Mouse (Mus musculus) erythroblast, embryonic 14.5 days (primary cell): ENCODE measurements around the gene Nhlrc1. TPM values are rescaled to one million over a fixed set of nuclear protein-coding genes. Genes with fewer than 3 reads are reported as not detected.

Experiments
- H3K27me3 ChIP-seq: 2 replicates; pipeline ENCODE4 v1.6.1; 2012; ENCODE audit warnings: inconsistent platforms; ENCODE audit not compliant: control insufficient read depth
- H3K36me3 ChIP-seq: 2 replicates; pipeline ENCODE4 v1.6.1; 2012; ENCODE audit warnings: mild to moderate bottlenecking, inconsistent platforms; ENCODE audit not compliant: control insufficient read depth
- H3K4me1 ChIP-seq: 2 replicates; pipeline ENCODE4 v1.6.1; 2012; ENCODE audit warnings: inconsistent platforms; ENCODE audit not compliant: control insufficient read depth
- H3K4me3 ChIP-seq: replicated peaks from 2 replicates; pipeline ENCODE3; 2012; ENCODE audit warnings: moderate library complexity, mild to moderate bottlenecking, inconsistent platforms
- H3K9me3 ChIP-seq: 2 replicates; pipeline ENCODE4 v1.6.1; 2012; ENCODE audit warnings: low read length, inconsistent platforms, mixed read lengths; ENCODE audit not compliant: control insufficient read depth
- GATA1 ChIP-seq: IDR thresholded peaks from 2 replicates; pipeline ENCODE4 v1.6.1; 2012; ENCODE audit warnings: low read length, inconsistent platforms, mixed read lengths
- TAL1 ChIP-seq: IDR thresholded peaks from 3 replicates; pipeline ENCODE4 v1.6.1; 2012; ENCODE audit warnings: low read length, inconsistent platforms, mixed read lengths
- polyA plus RNA-seq: library from polyadenylated mRNA; stranded (reverse); fragments of >175 nt; gene quantifications from 2 replicates; pipeline ENCODE4 v1.2.3, GENCODE M21; 2012

The Nhlrc1 gene
- polyA plus RNA-seq, 1 experiment: not detected

DNA sequence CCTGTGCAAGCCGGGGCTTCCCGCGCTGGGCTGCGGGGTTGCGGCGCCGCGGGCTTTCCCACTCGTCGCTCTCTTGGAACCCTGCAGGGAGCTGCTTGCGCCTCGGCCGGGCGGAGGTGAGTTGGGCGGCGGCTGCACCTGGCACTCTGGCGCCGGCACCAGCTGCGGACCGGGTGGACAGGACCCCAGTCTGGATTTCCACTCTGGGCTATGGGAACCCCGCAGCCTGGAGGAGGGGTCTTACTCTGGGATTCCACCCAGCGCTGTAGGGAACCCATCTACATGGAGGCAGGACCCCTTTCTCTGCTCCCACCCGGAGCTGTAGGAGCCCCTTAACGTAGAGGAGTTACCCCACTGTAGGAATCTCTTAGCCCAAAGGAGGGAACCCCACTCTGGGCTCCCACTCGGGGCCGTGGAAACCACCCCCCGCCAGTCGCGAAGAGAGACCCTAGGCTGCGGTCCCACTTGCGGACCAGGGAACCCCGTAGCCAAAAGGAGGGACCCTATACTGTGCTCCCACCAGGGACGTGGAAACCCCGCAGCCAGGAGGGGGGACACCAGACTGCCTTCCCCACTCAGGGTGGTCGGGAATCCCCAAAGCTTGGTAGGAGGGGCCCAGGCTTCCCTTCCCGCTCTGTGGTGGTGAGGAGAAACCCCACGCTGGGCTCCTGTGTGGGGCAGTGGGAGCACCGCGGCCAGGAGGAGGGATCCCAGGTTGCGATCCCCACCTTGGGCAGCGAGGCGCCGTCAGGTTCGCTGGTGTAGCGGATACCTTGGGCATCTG is 29.4 kb upstream of the Nhlrc1 start:
- H3K36me3 ChIP-seq: peaks cover 5% of the 10 kb centered on the region
- peak overlapping the region; percentile 81 for H3K4me3 ChIP-seq
- H3K27me3 ChIP-seq: peaks cover 16% of the 10 kb centered on the region
- peaks cover 28% of the 10 kb centered on the region for H3K4me1 ChIP-seq
- TF ChIP-seq TAL1: no peak
- no peak for TF ChIP-seq GATA1
- 0 out of 2 replicates have a peak, but pooled peaks cover 3% of the 10 kb centered on the region for H3K9me3 ChIP-seq

DNA sequence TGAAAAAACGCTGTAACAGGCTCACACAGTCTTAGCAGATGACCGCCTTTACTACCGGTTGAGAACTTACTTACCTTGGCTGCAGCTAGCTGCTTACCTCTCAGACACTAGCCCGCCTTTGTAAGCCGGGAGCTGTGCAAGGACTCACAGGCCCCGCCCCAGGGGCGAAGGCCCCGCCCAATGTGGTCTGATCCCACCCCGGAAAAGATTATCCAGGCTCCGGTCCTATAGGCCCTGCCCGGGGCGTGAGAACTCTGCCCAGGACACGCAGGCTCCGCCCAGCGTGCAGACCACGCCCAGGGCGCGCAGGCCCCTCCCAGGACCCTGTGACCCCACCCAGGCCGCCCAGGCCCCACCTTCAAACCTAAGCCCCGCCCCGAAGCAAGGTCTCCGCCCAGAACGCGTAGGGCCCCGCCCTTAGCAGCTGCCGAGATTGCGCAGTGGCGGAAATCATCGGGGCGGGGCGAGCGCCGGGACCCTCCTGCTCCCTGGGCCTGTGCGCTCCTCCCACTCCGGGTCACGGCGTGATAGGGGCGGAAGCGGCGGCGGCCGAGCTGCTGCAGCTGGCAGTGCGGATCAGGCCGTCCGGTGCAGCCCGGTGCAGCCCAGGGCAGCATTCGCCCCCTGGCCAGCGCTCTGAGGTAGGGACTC is 28.5 kb upstream of the Nhlrc1 start, which contains the start of gene Kdm1b:
Kdm1b (plus strand) TSS at position 470 of the 651 bp plus-strand sequence.
- TF ChIP-seq GATA1 (no peak), TAL1 (no peak)
- peaks cover 16% of the 10 kb centered on the region for H3K27me3 ChIP-seq
- H3K4me3 ChIP-seq: peak within 1 kb of the TSS; percentile 81
- 0 out of 2 replicates have a peak, but pooled peaks cover 3% of the 10 kb centered on the region for H3K9me3 ChIP-seq
- H3K4me1 ChIP-seq: peaks cover 28% of the 10 kb centered on the region
- no peaks in the 10 kb centered on the region for H3K36me3 ChIP-seq

DNA sequence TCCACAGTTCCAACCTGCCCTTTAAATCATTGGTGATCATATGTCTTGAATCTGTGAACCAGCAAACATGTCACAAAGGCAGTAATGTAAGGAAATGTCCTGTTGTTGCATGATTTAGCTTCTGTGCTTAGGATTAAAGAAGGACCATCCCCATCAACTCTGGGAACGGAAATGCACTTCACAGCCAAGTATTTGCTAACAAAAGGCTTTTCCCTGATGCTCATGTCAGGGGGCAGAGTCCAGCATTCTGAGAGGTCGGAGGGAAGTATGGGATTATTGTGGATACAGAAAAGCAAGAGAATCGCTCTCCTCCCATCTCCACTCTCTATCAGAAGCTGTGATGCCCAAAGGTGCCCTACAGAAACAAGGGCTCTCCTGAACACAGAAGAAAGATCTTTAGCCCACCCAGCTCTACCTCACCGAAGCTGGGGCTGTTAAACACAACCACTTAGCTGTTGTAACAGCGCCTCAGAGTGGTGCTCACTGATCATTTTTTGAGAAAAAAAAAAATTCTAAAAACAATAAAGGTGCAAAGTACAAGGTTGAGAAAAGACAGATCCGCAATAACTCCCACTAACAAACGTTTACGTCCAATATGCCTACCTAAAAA is 27.5 kb upstream of the Nhlrc1 start:
- TF ChIP-seq TAL1 (no peak), GATA1 (no peak)
- H3K4me3 ChIP-seq: peak overlapping the region; percentile 81

DNA sequence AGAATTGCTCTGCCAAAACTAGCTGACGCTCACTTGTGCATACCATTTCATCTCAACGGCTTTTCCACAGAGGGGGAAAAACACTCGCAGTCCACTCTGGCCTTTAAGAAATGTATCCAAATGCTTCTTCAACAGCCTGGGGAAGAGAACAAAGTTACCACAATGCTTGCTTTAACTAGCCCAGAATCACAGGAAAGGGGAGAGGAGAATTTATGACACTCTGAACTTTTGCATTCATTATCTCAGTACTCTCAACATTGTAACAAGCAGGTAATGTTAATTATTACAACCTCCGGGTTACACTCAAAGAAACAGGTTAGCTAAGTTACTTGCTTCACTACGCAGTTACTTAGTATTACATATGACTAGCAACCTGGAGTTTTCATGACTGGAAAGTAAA is 25.4 kb upstream of the Nhlrc1 start:
- H3K27me3 ChIP-seq: peaks cover 14% of the 10 kb centered on the region
- no peaks in the 10 kb centered on the region; the same call in 1 of the 2 replicates for H3K36me3 ChIP-seq
- no peak for TF ChIP-seq TAL1
- no peak for TF ChIP-seq GATA1
- H3K4me1 ChIP-seq: peaks cover 28% of the 10 kb centered on the region
- no peak overlapping the region for H3K4me3 ChIP-seq
- H3K9me3 ChIP-seq: 0 out of 2 replicates have a peak, but pooled peaks cover 3% of the 10 kb centered on the region

More for the DNA sequence above, 27.5 kb upstream of the Nhlrc1 start:
- Histone ChIP-seq H3K36me3 (no peaks in the 10 kb centered on the region; the same call in 1 of the 2 replicates), H3K9me3 (0 out of 2 replicates have a peak, but pooled peaks cover 3% of the 10 kb centered on the region), H3K27me3 (peaks cover 16% of the 10 kb centered on the region), H3K4me1 (peaks cover 28% of the 10 kb centered on the region)

DNA sequence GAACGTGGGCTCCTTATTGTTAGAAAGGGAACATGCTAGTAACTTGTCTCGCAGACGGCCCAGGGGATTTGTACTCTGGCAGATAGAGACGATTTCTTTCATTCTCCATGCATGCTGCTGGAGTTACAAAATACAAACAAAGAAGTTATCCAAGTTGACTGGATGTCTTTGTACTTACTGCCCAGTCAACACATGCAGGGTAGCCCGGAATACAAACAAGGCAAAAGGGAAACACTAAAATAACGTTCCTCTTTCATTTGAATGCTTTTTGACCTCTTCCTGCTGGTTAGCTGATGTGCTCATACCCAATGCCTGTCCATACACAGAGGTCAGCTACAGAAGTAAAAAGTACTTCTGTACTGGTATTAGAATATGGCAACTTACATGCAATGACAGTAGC is 23.3 kb upstream of the Nhlrc1 start:
- peaks cover 11% of the 10 kb centered on the region for H3K4me1 ChIP-seq
- no peaks in the 10 kb centered on the region; the same call in 1 of the 2 replicates for H3K36me3 ChIP-seq
- H3K4me3 ChIP-seq: no peak overlapping the region
- H3K27me3 ChIP-seq: no peaks in the 10 kb centered on the region; the same call in 1 of the 2 replicates
- no peak for TF ChIP-seq TAL1
- TF ChIP-seq GATA1: no peak
- no peaks in the 10 kb centered on the region for H3K9me3 ChIP-seq

DNA sequence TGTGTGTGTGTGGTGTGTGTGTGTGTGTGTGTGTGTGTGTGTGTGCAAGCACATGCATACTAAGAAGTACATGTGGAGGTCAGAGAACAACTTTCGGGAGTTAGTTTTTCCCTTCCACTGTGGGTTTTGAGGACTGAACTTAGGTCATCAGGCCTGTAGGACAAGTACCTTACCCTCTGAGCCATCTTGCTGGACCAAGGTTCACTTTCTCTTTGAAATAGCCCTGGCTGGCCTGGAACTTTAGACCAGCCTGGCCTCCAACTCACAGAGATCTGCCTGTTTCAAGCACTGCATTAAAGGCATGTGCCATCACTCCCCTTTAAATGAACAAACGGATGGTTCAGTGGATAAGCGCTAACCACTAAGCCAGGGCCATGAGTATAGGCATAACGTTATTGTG is 19.0 kb upstream of the Nhlrc1 start:
- Histone ChIP-seq H3K27me3 (no peaks in the 10 kb centered on the region; the same call in 1 of the 2 replicates), H3K9me3 (no peaks in the 10 kb centered on the region), H3K4me3 (no peak overlapping the region), H3K36me3 (no peaks in the 10 kb centered on the region; the same call in 1 of the 2 replicates), H3K4me1 (no peaks in the 10 kb centered on the region)
- TF ChIP-seq GATA1 (no peak), TAL1 (no peak)

DNA sequence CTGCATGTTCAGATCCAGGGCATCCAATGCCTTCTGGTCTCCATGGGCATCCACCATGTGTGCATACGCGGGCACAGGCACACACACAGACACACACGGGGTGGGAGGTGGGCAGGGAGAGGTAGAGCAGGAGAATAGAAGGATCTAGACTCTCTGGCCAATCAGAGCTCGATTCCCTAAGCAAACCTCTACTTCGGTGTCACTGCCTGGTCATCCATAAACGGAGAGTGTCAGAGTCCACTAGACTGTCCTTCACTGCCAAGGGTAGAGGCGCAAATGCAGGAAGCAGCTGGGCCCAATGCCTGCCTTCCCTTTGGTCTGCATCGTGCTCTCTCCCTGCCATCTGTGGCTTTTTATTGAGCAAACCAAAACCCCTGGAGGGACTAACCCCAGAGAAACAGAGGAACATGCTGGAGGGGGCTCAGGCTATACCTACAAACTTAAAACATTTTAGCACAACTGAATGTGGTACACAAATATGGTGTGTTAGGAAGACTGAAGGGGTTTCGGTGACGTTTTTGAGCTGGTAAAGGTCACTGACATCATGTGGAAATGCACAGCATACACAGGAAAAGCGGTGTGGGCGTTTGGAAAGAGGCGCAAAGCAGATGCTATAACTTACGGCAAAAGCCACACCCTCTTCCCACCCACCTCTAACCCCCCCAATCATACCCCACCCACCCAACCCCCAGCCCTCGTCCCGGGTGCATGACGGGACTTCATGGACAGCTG is 15.9 kb upstream of the Nhlrc1 start:
- Histone ChIP-seq H3K9me3 (no peaks in the 10 kb centered on the region), H3K4me3 (no peak overlapping the region), H3K27me3 (no peaks in the 10 kb centered on the region; the same call in 1 of the 2 replicates), H3K4me1 (no peaks in the 10 kb centered on the region), H3K36me3 (no peaks in the 10 kb centered on the region; the same call in 1 of the 2 replicates)
- TF ChIP-seq TAL1 (no peak), GATA1 (no peak)

DNA sequence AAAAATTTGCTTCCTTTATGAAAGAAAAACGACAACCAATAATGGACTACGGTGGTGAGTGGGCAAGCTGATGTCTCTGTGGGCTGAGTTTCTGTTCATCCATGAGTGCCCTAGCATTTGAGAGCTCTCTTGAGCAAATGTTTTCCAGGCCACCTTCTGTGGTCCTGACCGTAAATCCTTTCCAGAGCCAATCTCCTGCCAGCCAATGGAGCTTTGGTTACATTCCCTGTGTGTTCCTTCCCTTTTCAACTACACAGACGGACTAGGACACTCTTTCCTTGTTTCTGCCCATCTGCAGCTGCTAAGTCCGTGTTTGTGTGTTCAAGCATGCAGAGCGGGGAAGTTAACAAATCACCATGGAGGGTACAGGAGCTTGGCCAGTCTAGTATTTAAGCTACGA is 6.1 kb upstream of the Nhlrc1 start:
- Histone ChIP-seq H3K4me3 (no peak overlapping the region), H3K4me1 (no peaks in the 10 kb centered on the region), H3K9me3 (no peaks in the 10 kb centered on the region), H3K36me3 (no peaks in the 10 kb centered on the region), H3K27me3 (no peaks in the 10 kb centered on the region)
- TF ChIP-seq GATA1 (no peak), TAL1 (no peak)
